Mouse (Mus musculus) layer of hippocampus, postnatal 36 days (tissue): Measurements from ENCODE around the gene Ipo13. TPM values are rescaled to one million over a fixed set of nuclear protein-coding genes. Genes with fewer than 3 reads are reported as not detected.

ENCODE experiments used
- DNase-seq, 2 experiments: peaks; one replicate each; pipeline ENCODE4 v3.0.0; 2022
- total RNA-seq, 2 experiments: library from RNA; stranded (reverse); gene quantifications; 2 replicates each; pipeline ENCODE4 v1.2.3; 2021

The Ipo13 gene
- total RNA-seq, 2 experiments from 2014 or later: 120 to 130 TPM

- DNase-seq: no peak
Observed at GRCm38 (mm10) chr4:117878703-117879102, 36.1 kb downstream of the Ipo13 start.

GRCm38 (mm10) chr4:117878301-117878700 is 36.5 kb downstream of the Ipo13 start:
- no peak for DNase-seq

- no peak for DNase-seq
Observed at GRCm38 (mm10) chr4:117873615-117874014, 41.2 kb downstream of the Ipo13 start.

- DNase-seq: no peak
Observed at GRCm38 (mm10) chr4:117872471-117872886, 42.3 kb downstream of the Ipo13 start, which contains the start of gene Ccdc24. Gene Ccdc24 (minus strand): TSS chr4:117872557.

GRCm38 (mm10) chr4:117871787-117872186 is 43.0 kb downstream of the Ipo13 start:
- no peak for DNase-seq

- no peak for DNase-seq
Observed at GRCm38 (mm10) chr4:117870437-117870836, 44.4 kb downstream of the Ipo13 start.

- DNase-seq: no peak
Observed at GRCm38 (mm10) chr4:117869317-117869716, 45.5 kb downstream of the Ipo13 start.

- peak; percentile 50 to 56 for DNase-seq
Observed at GRCm38 (mm10) chr4:117867823-117868222, 47.0 kb downstream of the Ipo13 start.

- no peak for DNase-seq
Observed at GRCm38 (mm10) chr4:117867000-117867399, 47.8 kb downstream of the Ipo13 start.

GRCm38 (mm10) chr4:117866083-117866482 is 48.7 kb downstream of the Ipo13 start:
- peak in 1 of 2 experiments; percentile 50 for DNase-seq

- peak; percentile 54 to 64 for DNase-seq
Observed at GRCm38 (mm10) chr4:117862823-117863222, 52.0 kb downstream of the Ipo13 start.

GRCm38 (mm10) chr4:117860570-117860969 is 54.2 kb downstream of the Ipo13 start:
- DNase-seq: no peak

- DNase-seq: peak; percentile 69 to 73
Observed at GRCm38 (mm10) chr4:117858794-117859193, 56.0 kb downstream of the Ipo13 start.

- peak; percentile 36 to 43 for DNase-seq
Observed at GRCm38 (mm10) chr4:117855146-117855545, 59.7 kb downstream of the Ipo13 start.

- no peak for DNase-seq
Observed at GRCm38 (mm10) chr4:117852152-117852868, 62.5 kb downstream of the Ipo13 start.

- no peak for DNase-seq
Observed at GRCm38 (mm10) chr4:117850871-117851270, 63.9 kb downstream of the Ipo13 start.

GRCm38 (mm10) chr4:117850176-117850575 is 64.6 kb downstream of the Ipo13 start:
- DNase-seq: no peak

- no peak for DNase-seq
Observed at GRCm38 (mm10) chr4:117849506-117849905, 65.3 kb downstream of the Ipo13 start.

- DNase-seq: no peak
Observed at GRCm38 (mm10) chr4:117849063-117849462, 65.7 kb downstream of the Ipo13 start.

- peak; percentile 48 to 72 for DNase-seq
Observed at GRCm38 (mm10) chr4:117847011-117847410, 67.8 kb downstream of the Ipo13 start.

GRCm38 (mm10) chr4:117846261-117846660 is 68.5 kb downstream of the Ipo13 start:
- no peak for DNase-seq

- DNase-seq: no peak
Observed at GRCm38 (mm10) chr4:117845316-117845715, 69.5 kb downstream of the Ipo13 start.
